Mouse (Mus musculus): ENCODE measurements around the gene Ogfod1. TPM values are rescaled to one million over a fixed set of nuclear protein-coding genes. Genes with fewer than 3 reads are reported as not detected.

Gene Ogfod1
- polyA plus RNA-seq (2016; fragmentation: Nextera tagmentation; extraction: Ambion mirVana), result 10.8 and 11.6 TPM in 2 replicates

GRCm38 (mm10) chr8:94036944-94037524 is at the start of gene Ogfod1, which contains the start of gene Nudt21:
Ogfod1 (plus strand) TSS chr8:94037198.
Nudt21 (minus strand) TSS chr8:94037031.
- no peaks in the 10 kb centered on the region for H3K9me3 ChIP-seq (replicated peaks)
- peaks cover 14% of the 10 kb centered on the region for H3K36me3 ChIP-seq
- no peaks in the 10 kb centered on the region for H3K27me3 ChIP-seq (ENCODE audit: low read depth, poor library complexity, severe bottlenecking)
- peak within 1 kb of the TSS; percentile 87 for H3K27ac ChIP-seq (replicated peaks)
- DNase-seq (ENCODE audit: low spot score), result peak; percentile 95
- H3K4me1 ChIP-seq, result peaks cover 34% of the 10 kb centered on the region
- WGBS, result under 1% methylated on average over 41 of the region's 41 CpGs
- peak within 1 kb of the TSS; percentile 82 for H3K4me3 ChIP-seq

DNA sequence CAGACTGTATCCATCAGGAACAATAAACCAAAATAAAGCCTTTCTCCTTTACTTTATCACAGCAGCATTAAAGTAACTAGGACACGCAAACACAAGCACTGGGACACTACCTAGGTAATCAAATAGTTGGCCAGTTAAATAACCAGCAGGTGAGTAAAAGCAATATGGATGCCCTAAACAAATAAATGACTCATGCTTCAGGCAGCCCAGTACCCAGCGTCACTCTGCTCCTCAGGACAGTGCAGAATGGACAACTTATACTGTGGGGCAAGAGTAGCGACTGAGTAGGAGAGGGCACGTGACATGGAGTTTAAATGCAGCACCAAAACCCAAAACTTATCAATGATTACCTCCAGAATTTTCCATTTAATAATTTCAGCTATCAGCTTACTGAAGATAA is 47.3 kb upstream of the Ogfod1 start:
- no peak for DNase-seq (ENCODE audit: low spot score)
- no peaks in the 10 kb centered on the region for H3K4me1 ChIP-seq
- H3K9me3 ChIP-seq (replicated peaks), result peaks cover 12% of the 10 kb centered on the region; the same call in 1 of the 2 replicates
- H3K27me3 ChIP-seq (ENCODE audit: low read depth, poor library complexity, severe bottlenecking), result no peaks in the 10 kb centered on the region
- peaks cover 82% of the 10 kb centered on the region for H3K36me3 ChIP-seq
- no peak overlapping the region for H3K27ac ChIP-seq (replicated peaks)
- H3K4me3 ChIP-seq, result no peak overlapping the region
- WGBS, result 92% methylated on average over 4 of the region's 4 CpGs

DNA sequence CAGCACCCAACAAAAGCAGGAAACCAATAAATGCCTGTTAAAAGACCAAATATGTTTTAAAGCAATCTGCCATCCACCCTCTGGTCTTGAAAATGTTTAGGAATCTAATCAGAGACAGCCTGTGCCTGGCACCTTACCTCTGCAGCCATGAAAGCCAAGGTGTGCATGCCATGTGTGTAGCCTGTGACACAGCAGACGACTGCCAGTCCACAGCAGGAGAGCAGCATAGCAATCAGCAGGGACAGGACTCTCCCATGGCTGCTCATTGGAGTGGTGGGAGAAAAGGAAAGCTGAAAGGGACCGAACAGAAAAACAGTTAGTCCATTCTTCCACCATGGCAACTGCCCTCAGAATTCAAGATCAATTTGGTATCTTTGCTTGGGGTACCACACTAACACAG is 38.0 kb upstream of the Ogfod1 start:
- 95% methylated on average over 2 of the region's 2 CpGs for WGBS
- DNase-seq (ENCODE audit: low spot score), result no peak
- no peaks in the 10 kb centered on the region for H3K9me3 ChIP-seq (replicated peaks)
- no peaks in the 10 kb centered on the region for H3K4me1 ChIP-seq
- peaks cover 84% of the 10 kb centered on the region for H3K36me3 ChIP-seq
- no peak overlapping the region for H3K4me3 ChIP-seq
- H3K27ac ChIP-seq (replicated peaks), result no peak overlapping the region
- no peaks in the 10 kb centered on the region for H3K27me3 ChIP-seq (ENCODE audit: low read depth, poor library complexity, severe bottlenecking)

DNA sequence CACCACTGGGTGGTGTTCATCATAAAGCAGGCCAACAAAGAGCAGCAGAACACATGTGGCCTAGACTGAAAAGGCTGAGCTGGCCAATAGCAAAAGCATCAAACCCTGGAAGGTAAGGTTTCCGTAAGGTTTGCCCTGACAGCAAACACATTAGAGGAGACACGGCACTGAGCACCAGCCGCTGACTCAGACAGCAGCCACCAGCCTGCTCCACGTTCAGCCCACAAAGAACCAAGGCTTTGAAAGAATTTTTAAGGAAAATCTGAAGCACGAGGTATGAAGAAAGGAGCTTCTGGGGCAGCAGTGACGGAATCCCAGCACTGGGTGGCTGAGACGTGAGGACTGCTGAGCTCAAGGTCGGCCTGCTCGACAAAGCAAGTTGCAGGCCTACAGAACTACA is 32.9 kb upstream of the Ogfod1 start:
- Histone ChIP-seq H3K4me3 (no peak overlapping the region), H3K4me1 (peaks cover 6% of the 10 kb centered on the region), H3K9me3 (replicated peaks) (no peaks in the 10 kb centered on the region), H3K36me3 (peaks cover 60% of the 10 kb centered on the region), H3K27me3 (ENCODE audit: low read depth, poor library complexity, severe bottlenecking) (no peaks in the 10 kb centered on the region), H3K27ac (replicated peaks) (no peak overlapping the region)
- DNase-seq (ENCODE audit: low spot score), result no peak
- WGBS, result 93% methylated on average over 9 of the region's 9 CpGs

DNA sequence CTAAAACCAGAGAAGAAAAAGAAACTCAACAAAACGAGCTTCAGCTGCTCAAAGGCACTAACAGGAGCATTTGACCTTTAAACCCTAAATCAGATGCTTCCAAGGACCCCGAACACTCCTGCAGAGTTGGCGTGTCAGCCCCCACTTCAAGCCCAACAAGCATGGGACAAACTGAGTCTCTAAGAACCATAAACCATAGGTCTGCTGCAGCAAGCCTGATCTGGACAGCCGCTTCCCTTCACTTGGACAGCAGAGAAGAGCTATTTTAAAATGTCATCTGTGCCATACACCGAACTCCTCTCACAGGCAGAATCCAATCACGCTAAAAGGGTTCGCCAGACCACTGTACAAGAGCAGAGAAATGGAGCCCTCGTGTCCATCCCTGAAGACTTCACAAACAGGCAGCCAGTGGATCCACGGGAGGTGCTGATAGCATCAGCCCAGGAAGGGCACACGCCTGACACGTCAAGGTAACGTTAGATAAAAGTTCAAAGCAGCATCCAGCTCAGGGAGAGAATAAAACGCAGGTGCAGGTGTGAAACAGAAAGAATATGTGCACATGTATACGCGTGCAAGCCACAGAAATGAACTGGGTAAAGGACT is 27.7 kb upstream of the Ogfod1 start:
- Histone ChIP-seq H3K4me3 (no peak overlapping the region), H3K27ac (replicated peaks) (no peak overlapping the region), H3K4me1 (peaks cover 42% of the 10 kb centered on the region), H3K9me3 (replicated peaks) (no peaks in the 10 kb centered on the region), H3K36me3 (peaks cover 12% of the 10 kb centered on the region), H3K27me3 (ENCODE audit: low read depth, poor library complexity, severe bottlenecking) (no peaks in the 10 kb centered on the region)
- 68% methylated on average over 15 of the region's 15 CpGs for WGBS
- no peak for DNase-seq (ENCODE audit: low spot score)

GRCm38 (mm10) chr8:94010101-94010705 is 26.8 kb upstream of the Ogfod1 start:
- Histone ChIP-seq H3K9me3 (replicated peaks) (no peaks in the 10 kb centered on the region), H3K27me3 (ENCODE audit: low read depth, poor library complexity, severe bottlenecking) (no peaks in the 10 kb centered on the region), H3K4me1 (peaks cover 42% of the 10 kb centered on the region), H3K4me3 (peak overlapping the region; percentile 95; the same call in 1 of the 2 replicates), H3K36me3 (peaks cover 14% of the 10 kb centered on the region), H3K27ac (replicated peaks) (no peak overlapping the region)
- DNase-seq (ENCODE audit: low spot score), result no peak
- WGBS, result 47% methylated on average over 2 of the region's 2 CpGs

DNA sequence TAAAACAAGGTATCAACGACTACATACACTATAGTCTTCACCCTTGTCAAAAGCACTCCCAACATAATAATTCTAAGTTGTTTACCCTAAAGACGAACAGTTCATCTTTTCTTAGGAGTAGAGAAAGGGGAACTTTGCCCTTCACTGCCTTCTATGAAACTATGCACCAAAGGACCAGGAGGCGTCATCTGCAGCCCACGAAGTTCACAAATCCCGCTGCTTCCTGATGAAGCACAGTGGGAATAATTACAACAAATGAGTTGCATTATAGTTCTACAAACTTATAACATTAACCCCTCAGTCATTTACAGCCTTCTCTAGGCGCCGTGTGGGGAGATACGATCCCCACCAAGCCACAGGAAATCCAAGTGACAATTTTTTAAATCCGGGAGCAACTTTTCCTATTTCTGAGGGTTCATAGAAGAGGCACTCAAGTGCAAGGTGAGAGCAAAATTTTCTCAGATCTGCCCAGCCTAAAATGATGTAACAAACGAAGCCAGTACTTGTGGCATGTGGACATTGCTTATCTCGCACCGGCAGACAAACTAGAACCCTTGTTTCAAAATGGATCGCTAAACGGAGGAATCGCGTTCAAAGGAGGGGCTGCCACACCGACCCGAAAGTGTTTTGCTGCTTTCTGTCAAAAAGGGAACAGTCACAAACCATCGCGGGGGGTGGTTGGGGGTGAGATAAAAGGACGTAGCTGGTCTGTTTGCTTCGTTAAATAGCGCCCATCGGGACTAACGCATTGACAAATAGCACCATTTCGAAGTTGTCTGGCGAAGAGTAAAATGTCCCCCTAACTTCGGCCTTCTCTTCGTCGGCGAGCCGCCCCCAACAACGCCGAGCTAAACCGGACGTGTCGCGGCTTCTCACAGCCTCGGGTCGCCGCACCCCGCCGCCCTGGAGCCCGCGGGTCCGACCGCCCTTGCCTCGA is 25.7 kb upstream of the Ogfod1 start:
- peaks cover 14% of the 10 kb centered on the region for H3K36me3 ChIP-seq
- peaks cover 42% of the 10 kb centered on the region for H3K4me1 ChIP-seq
- H3K27ac ChIP-seq (replicated peaks), result peak overlapping the region; percentile 97
- 6% methylated on average over 48 of the region's 48 CpGs for WGBS
- H3K9me3 ChIP-seq (replicated peaks), result no peaks in the 10 kb centered on the region
- peak overlapping the region; percentile 95 for H3K4me3 ChIP-seq
- no peaks in the 10 kb centered on the region for H3K27me3 ChIP-seq (ENCODE audit: low read depth, poor library complexity, severe bottlenecking)
- no peak for DNase-seq (ENCODE audit: low spot score)

GRCm38 (mm10) chr8:94012013-94012951 is 24.7 kb upstream of the Ogfod1 start, which contains the start of gene Amfr:
Amfr (minus strand) TSS chr8:94012842.
- H3K27me3 ChIP-seq (ENCODE audit: low read depth, poor library complexity, severe bottlenecking), result no peaks in the 10 kb centered on the region
- H3K4me3 ChIP-seq, result peak within 1 kb of the TSS; percentile 95
- H3K9me3 ChIP-seq (replicated peaks), result no peaks in the 10 kb centered on the region
- H3K36me3 ChIP-seq, result peaks cover 12% of the 10 kb centered on the region
- DNase-seq (ENCODE audit: low spot score), result peak; percentile 81
- H3K4me1 ChIP-seq, result peaks cover 42% of the 10 kb centered on the region
- peak within 1 kb of the TSS; percentile 97 for H3K27ac ChIP-seq (replicated peaks)
- under 1% methylated on average over 119 of the region's 130 CpGs for WGBS

DNA sequence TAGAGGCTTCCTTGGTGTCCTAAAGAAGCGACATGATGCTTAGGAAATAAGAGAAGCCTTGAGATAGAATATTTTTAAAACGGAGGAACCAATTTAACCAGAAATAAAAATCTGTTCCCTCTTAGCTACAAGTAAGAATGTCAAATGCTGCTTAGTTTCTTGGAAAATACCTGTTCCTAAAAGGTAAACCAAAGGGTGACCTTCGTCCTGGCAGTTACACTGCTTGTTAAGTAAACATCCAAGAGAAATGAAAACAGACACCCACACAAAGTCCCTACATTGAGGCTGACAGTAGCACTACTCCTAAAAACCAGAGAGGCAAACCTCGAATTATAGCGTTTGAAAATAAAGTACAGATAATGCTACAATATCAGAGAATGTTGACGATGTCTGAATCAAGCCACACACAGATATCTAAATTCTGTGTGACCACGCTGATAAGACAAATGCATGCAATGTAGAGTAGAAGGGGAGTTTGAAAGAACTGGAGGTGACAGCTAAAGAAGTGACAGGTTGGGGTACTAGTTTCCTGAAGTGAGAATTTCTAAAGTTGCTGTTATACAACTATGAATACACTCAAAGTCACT is 23.9 kb upstream of the Ogfod1 start:
- Histone ChIP-seq H3K4me3 (peak overlapping the region; percentile 95), H3K36me3 (peaks cover 17% of the 10 kb centered on the region), H3K27me3 (ENCODE audit: low read depth, poor library complexity, severe bottlenecking) (no peaks in the 10 kb centered on the region), H3K4me1 (peaks cover 42% of the 10 kb centered on the region), H3K27ac (replicated peaks) (peak overlapping the region; percentile 97), H3K9me3 (replicated peaks) (no peaks in the 10 kb centered on the region)
- DNase-seq (ENCODE audit: low spot score), result no peak
- 42% methylated on average over 7 of the region's 7 CpGs for WGBS

- no peak overlapping the region for H3K4me3 ChIP-seq
- WGBS, result 97% methylated on average over 6 of the region's 6 CpGs
- no peaks in the 10 kb centered on the region for H3K27me3 ChIP-seq (ENCODE audit: low read depth, poor library complexity, severe bottlenecking)
- no peaks in the 10 kb centered on the region for H3K9me3 ChIP-seq (replicated peaks)
- H3K36me3 ChIP-seq, result peaks cover 94% of the 10 kb centered on the region
- H3K27ac ChIP-seq (replicated peaks), result no peak overlapping the region
- no peaks in the 10 kb centered on the region for H3K4me1 ChIP-seq
- DNase-seq (ENCODE audit: low spot score), result no peak
These were observed 13.1 kb upstream of the Ogfod1 start for GRCm38 (mm10) chr8:94023916-94024315.

- H3K9me3 ChIP-seq (replicated peaks), result no peaks in the 10 kb centered on the region
- peaks cover 14% of the 10 kb centered on the region for H3K4me1 ChIP-seq
- no peaks in the 10 kb centered on the region for H3K27me3 ChIP-seq (ENCODE audit: low read depth, poor library complexity, severe bottlenecking)
- H3K27ac ChIP-seq (replicated peaks), result no peak overlapping the region
- H3K36me3 ChIP-seq, result peaks cover 73% of the 10 kb centered on the region
- no peak for DNase-seq (ENCODE audit: low spot score)
- H3K4me3 ChIP-seq, result no peak overlapping the region
- 97% methylated on average over 9 of the region's 9 CpGs for WGBS
These were observed 7.3 kb upstream of the Ogfod1 start for GRCm38 (mm10) chr8:94029701-94030100.
